8 mouse cellular contexts compared by ENCODE assay signal in the genomic region with DNA sequence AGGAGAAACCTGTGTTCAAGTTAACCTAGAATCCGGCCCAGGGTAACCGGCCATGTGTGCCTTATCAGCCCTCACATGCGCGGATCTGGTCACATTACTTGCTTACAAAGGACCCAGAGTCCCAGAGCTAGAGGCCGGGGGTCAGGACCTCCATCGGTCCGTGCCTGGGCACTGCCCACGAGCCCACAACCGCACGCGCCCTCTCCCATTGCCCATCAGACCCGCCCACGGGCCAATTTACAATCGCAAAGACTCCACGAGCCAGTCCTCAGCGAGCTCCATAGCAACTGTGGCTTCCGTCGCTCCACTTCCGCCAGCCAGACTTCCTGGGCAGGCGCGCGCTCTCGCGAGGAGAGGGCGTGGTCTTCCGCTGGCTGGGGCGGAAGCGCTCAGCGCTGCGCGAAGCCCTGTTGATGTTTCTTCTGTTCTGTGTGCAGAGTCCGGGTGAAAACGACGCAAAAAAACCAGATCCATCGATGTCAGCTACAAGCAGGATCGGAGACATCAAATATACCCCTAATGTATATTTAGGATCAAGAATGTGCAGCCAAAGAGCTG. TPM values are rescaled to one million over a fixed set of nuclear protein-coding genes. Genes with fewer than 3 reads are reported as not detected.
A peak's percentile ranks its signal among the peaks of the same experiment; 100 is the strongest.
DNase-seq lines count a peak whose midpoint lies in the region; ATAC-seq and TF ChIP-seq lines count a peak whose summit lies in the region.

Gene Wdr73, minus strand, starts transcription at position 326 of the 558 bp plus-strand sequence.

- H3K27me3 ChIP-seq in embryonic facial prominence, embryonic 15.5 days: no peaks in the 10 kb centered on the region
- no peaks in the 10 kb centered on the region for H3K27me3 ChIP-seq in limb, embryonic 14.5 days (ENCODE audit: control insufficient read depth, insufficient read depth, low read length)
- no peaks in the 10 kb centered on the region for H3K27me3 ChIP-seq in midbrain, postnatal 0 days (ENCODE audit: insufficient read depth, low read length)

- H3K27ac ChIP-seq in bone marrow, adult 2 months (ENCODE audit: control insufficient read depth, insufficient read depth, low read depth, low read length, poor library complexity): peak within 1 kb of the TSS; percentile 46
- peak within 1 kb of the TSS; percentile 87 for H3K27ac ChIP-seq in embryonic facial prominence, embryonic 15.5 days (replicated peaks)
- H3K27ac ChIP-seq in limb, embryonic 14.5 days (replicated peaks; ENCODE audit: low read depth, low read length): peak within 1 kb of the TSS; percentile 55; the same call in 1 of the 2 replicates
- peak within 1 kb of the TSS; percentile 71 for H3K27ac ChIP-seq in midbrain, postnatal 0 days (ENCODE audit: low read depth, low read length)

- peak within 1 kb of the TSS; percentile 82 for H3K4me2 ChIP-seq in embryonic facial prominence, embryonic 15.5 days (replicated peaks)
- H3K4me2 ChIP-seq in limb, embryonic 14.5 days (replicated peaks; ENCODE audit: low read depth, low read length, severe bottlenecking): peak within 1 kb of the TSS; percentile 74
- peak within 1 kb of the TSS; percentile 57 for H3K4me2 ChIP-seq in midbrain, postnatal 0 days (ENCODE audit: low read depth, low read length, poor library complexity, severe bottlenecking)

- TF ChIP-seq POLR2A in bone marrow, adult 2 months (IDR thresholded peaks at IDR 0.05; ENCODE audit: borderline replicate concordance, control insufficient read depth, low read depth, low read length): peak; percentile 97
- TF ChIP-seq POLR2A in limb, embryonic 14.5 days (IDR thresholded peaks at IDR 0.05; ENCODE audit: borderline replicate concordance, extremely low read depth, insufficient read depth, insufficient read length): peak; percentile 94; the same call in 1 of the 2 replicates

- DNase-seq in 416B (ENCODE audit: low read depth): peak; percentile 95
- DNase-seq in heart, adult 8-10 months (ENCODE audit: low spot score): peak; percentile 86
- DNase-seq in kidney, adult 9 months: peak; percentile 92
- peak; percentile 93 for DNase-seq in limb, embryonic 14.5 days (ENCODE audit: low spot score)
- peak; percentile 94 for DNase-seq in midbrain, postnatal 0 days (ENCODE audit: low spot score)
- DNase-seq in spleen, postnatal 14 days (ENCODE audit: low spot score in 2 of 2): peak; percentile 77 to 87

- no peaks in the 10 kb centered on the region for H3K9me3 ChIP-seq in embryonic facial prominence, embryonic 15.5 days (replicated peaks)
- no peaks in the 10 kb centered on the region for H3K9me3 ChIP-seq in limb, embryonic 14.5 days (ENCODE audit: control insufficient read depth, low read length)
- H3K9me3 ChIP-seq in midbrain, postnatal 0 days (ENCODE audit: low read length): no peaks in the 10 kb centered on the region

- no peaks in the 10 kb centered on the region; the same call in 1 of the 2 replicates for H3K4me1 ChIP-seq in bone marrow, adult 2 months (ENCODE audit: control insufficient read depth, insufficient read depth, low read length)
- peaks cover 32% of the 10 kb centered on the region for H3K4me1 ChIP-seq in embryonic facial prominence, embryonic 15.5 days
- peaks cover 13% of the 10 kb centered on the region for H3K4me1 ChIP-seq in limb, embryonic 14.5 days (ENCODE audit: control insufficient read depth, insufficient read depth, low read length)
- peaks cover 3% of the 10 kb centered on the region; the same call in 1 of the 2 replicates for H3K4me1 ChIP-seq in midbrain, postnatal 0 days (ENCODE audit: insufficient read depth, low read length)

- peak within 1 kb of the TSS; percentile 76 for H3K4me3 ChIP-seq in bone marrow, adult 2 months (replicated peaks; ENCODE audit: control insufficient read depth, low read depth, low read length)
- peak within 1 kb of the TSS; percentile 87 for H3K4me3 ChIP-seq in embryonic facial prominence, embryonic 15.5 days (replicated peaks)
- peak within 1 kb of the TSS; percentile 78 for H3K4me3 ChIP-seq in limb, embryonic 14.5 days (replicated peaks; ENCODE audit: low read length)
- H3K4me3 ChIP-seq in midbrain, postnatal 0 days (ENCODE audit: low read depth, low read length): peak within 1 kb of the TSS; percentile 45

- H3K9ac ChIP-seq in embryonic facial prominence, embryonic 15.5 days: peak within 1 kb of the TSS; percentile 58
- H3K9ac ChIP-seq in limb, embryonic 14.5 days (ENCODE audit: low read depth, low read length, severe bottlenecking): peak within 1 kb of the TSS; percentile 71
- H3K9ac ChIP-seq in midbrain, postnatal 0 days (replicated peaks; ENCODE audit: low read length, poor library complexity, severe bottlenecking): peak within 1 kb of the TSS; percentile 59

- TF ChIP-seq CTCF in bone marrow, adult 2 months (IDR thresholded peaks at IDR 0.05; ENCODE audit: control insufficient read depth, insufficient read depth, low read length): no peak
- TF ChIP-seq CTCF in midbrain, postnatal 0 days (IDR thresholded peaks at IDR 0.05): no peak

- under 1% methylated on average over 36 of the region's 36 CpGs for WGBS in bone marrow, adult 2 months
- WGBS in embryonic facial prominence, embryonic 15.5 days: under 1% methylated on average over 36 of the region's 36 CpGs
- WGBS in limb, embryonic 14.5 days: under 1% methylated on average over 35 of the region's 36 CpGs
- WGBS in midbrain, postnatal 0 days: under 1% methylated on average over 36 of the region's 36 CpGs

- ATAC-seq in embryonic facial prominence, embryonic 15.5 days (ENCODE audit: insufficient number of reproducible peaks, low FRiP score, low TSS enrichment, low read depth): peak; percentile 91
- peak; percentile 94 for ATAC-seq in limb, embryonic 14.5 days (ENCODE audit: low FRiP score, low read depth)
- ATAC-seq in midbrain, postnatal 0 days (ENCODE audit: low FRiP score): peak; percentile 93

- H3K36me3 ChIP-seq in embryonic facial prominence, embryonic 15.5 days: peaks cover 25% of the 10 kb centered on the region
- peaks cover 21% of the 10 kb centered on the region for H3K36me3 ChIP-seq in limb, embryonic 14.5 days (ENCODE audit: control insufficient read depth, insufficient read depth, low read length)
- H3K36me3 ChIP-seq in midbrain, postnatal 0 days (ENCODE audit: insufficient read depth, low read length): peaks cover 22% of the 10 kb centered on the region

RNA-seq across cellular contexts. Expression of gene Wdr73, which starts in this region (rescaled TPM):
- 11.1 and 12.8 TPM in 2 replicates for polyA plus RNA-seq in bone marrow, adult 2 months (2011; ENCODE audit: insufficient read depth, insufficient read length, low replicate concordance, missing spikeins)
- 28.6 and 29.4 TPM in 2 replicates for polyA plus RNA-seq in embryonic facial prominence, embryonic 15.5 days (2015; fragmentation: Nextera tagmentation; extraction: Ambion mirVana)
- total RNA-seq in heart, adult 8-10 months (2022): 1 to 10 TPM; 4.6 to 7.6 (median 6.3) TPM
- polyA plus RNA-seq in limb, embryonic 14.5 days (2012; rRNA removed): 23.1 and 26.5 TPM in 2 replicates
- 22.6 and 26.0 TPM in 2 replicates for polyA plus RNA-seq in limb, embryonic 14.5 days (2014; fragmentation: Nextera tagmentation; extraction: Ambion mirVana)
- 33.2 and 58.1 TPM in 2 replicates for total RNA-seq in midbrain, postnatal 0 days (2014; rRNA removed)
- 34.7 and 35.0 TPM in 2 replicates for polyA plus RNA-seq in midbrain, postnatal 0 days (2015; fragmentation: Nextera tagmentation; extraction: Ambion mirVana)

Comparison
In these comparisons a context has a peak if more than half of its experiments do, and no peak if none do; other contexts are left out.
1. Peak in every context shown above with its lines: DNase-seq, ATAC-seq, H3K4me3 ChIP-seq and H3K27ac ChIP-seq.